ENCODE assay signal across 24 mouse cellular contexts in genomic region chr1:152506726-152507125, GRCm38 (mm10).
DNase-seq lines count a peak whose midpoint lies in the region; ATAC-seq lines count a peak whose summit lies in the region.
"Had no signal": no experiment of that assay in that cellular context is flagged by ENCODE, and none has a peak within 500 bp of the region (broad histone marks: within the 10 kb centered on the region; RNA-seq: fewer than 3 reads in every experiment).

No protein-coding gene starts in this region.

- ATAC-seq in heart, embryonic 11.5 days (replicated peaks; ENCODE audit: insufficient number of reproducible peaks, low FRiP score, low TSS enrichment) = no peak
- ATAC-seq: activated CD4-positive, CD25-positive, alpha-beta regulatory T cell, adult 4 months; CD4-positive, CD25-positive, alpha-beta regulatory T cell, adult 4 months; forebrain, embryonic 13.5 days; forebrain, embryonic 15.5 days; Patski had no signal

- WGBS in heart, embryonic 11.5 days (ENCODE audit: insufficient replicate concordance) = 86% methylated on average over 7 of the region's 7 CpGs

- H3K27ac ChIP-seq in heart, embryonic 11.5 days (ENCODE audit: low read depth, low read length) = no peak overlapping the region
- H3K27ac ChIP-seq: embryonic facial prominence, embryonic 10.5 days; embryonic facial prominence, embryonic 12.5 days; forebrain, embryonic 13.5 days; forebrain, embryonic 15.5 days had no signal

- H3K4me1 ChIP-seq in heart, embryonic 11.5 days (ENCODE audit: control insufficient read depth, insufficient read depth, low read length) = no peaks in the 10 kb centered on the region
- H3K4me1 ChIP-seq: embryonic facial prominence, embryonic 10.5 days; embryonic facial prominence, embryonic 12.5 days; forebrain, embryonic 13.5 days; forebrain, embryonic 15.5 days had no signal

- no peaks in the 10 kb centered on the region for H3K36me3 ChIP-seq in heart, embryonic 11.5 days (ENCODE audit: control insufficient read depth, insufficient read depth, low read length)
- H3K36me3 ChIP-seq: embryonic facial prominence, embryonic 10.5 days; embryonic facial prominence, embryonic 12.5 days; forebrain, embryonic 15.5 days; G1E had no signal

- no peak overlapping the region for H3K4me3 ChIP-seq in heart, embryonic 11.5 days (ENCODE audit: low read depth, low read length)
- H3K4me3 ChIP-seq: embryonic facial prominence, embryonic 10.5 days; embryonic facial prominence, embryonic 12.5 days; forebrain, embryonic 13.5 days; forebrain, embryonic 15.5 days had no signal

- H3K9me3 ChIP-seq in heart, embryonic 11.5 days (replicated peaks; ENCODE audit: control insufficient read depth, low read length) = no peaks in the 10 kb centered on the region
- H3K9me3 ChIP-seq: embryonic facial prominence, embryonic 10.5 days; embryonic facial prominence, embryonic 12.5 days; forebrain, embryonic 13.5 days; forebrain, embryonic 15.5 days had no signal

- intact Hi-C loops in gastrocnemius, postnatal 14 days (cut with DNase I; ENCODE audit: low total_unique reads) = no loop called here
- intact Hi-C loops in gastrocnemius, postnatal 36 days (cut with DNase I) = no loop called here

- no peak overlapping the region for H3K4me2 ChIP-seq in heart, embryonic 11.5 days
- H3K4me2 ChIP-seq: embryonic facial prominence, embryonic 12.5 days; forebrain, embryonic 13.5 days; forebrain, embryonic 15.5 days had no signal

- no peaks in the 10 kb centered on the region for H3K27me3 ChIP-seq in heart, embryonic 11.5 days (ENCODE audit: control insufficient read depth, insufficient read depth, low read length)
- H3K27me3 ChIP-seq: CH12.LX; embryonic facial prominence, embryonic 12.5 days; forebrain, embryonic 13.5 days; forebrain, embryonic 15.5 days had no signal

- H3K9ac ChIP-seq in heart, embryonic 11.5 days (ENCODE audit: low read depth, low read length) = no peak overlapping the region
- H3K9ac ChIP-seq: embryonic facial prominence, embryonic 12.5 days; forebrain, embryonic 13.5 days; forebrain, embryonic 15.5 days had no signal

- DNase-seq in gastrocnemius, adult 18-20 months (ENCODE audit: low spot score) = peak; percentile 45
- no peak for DNase-seq in gastrocnemius, adult 8-10 months (ENCODE audit: low spot score in 2 of 2)
- DNase-seq in gastrocnemius, postnatal 14 days = peak; percentile 27
- DNase-seq in gastrocnemius, postnatal 36 days = no peak
- DNase-seq in heart, adult 11 months = peak; percentile 84
- DNase-seq: adrenal gland, adult 8-10 months; adrenal gland, postnatal 14 days; adrenal gland, postnatal 36 days; B cell, adult 2 months; cerebellum, adult 11-12 months; cerebellum, adult 2 months; cerebellum, adult 9-10 months; cerebellum, postnatal 10 days; cerebellum, postnatal 25 days had no signal

Comparison
In these comparisons a context has a peak if more than half of its experiments do, and no peak if none do; other contexts are left out.
1. DNase-seq: peak in gastrocnemius, adult 18-20 months (single experiment), gastrocnemius, postnatal 14 days (single experiment) and heart, adult 11 months (single experiment); none in gastrocnemius, adult 8-10 months (0 of 2) and gastrocnemius, postnatal 36 days (0 of 2).